Mouse (Mus musculus): ENCODE data around the gene Tk2. TPM values are rescaled to one million over a fixed set of nuclear protein-coding genes. Genes with fewer than 3 reads are reported as not detected.

Tk2 gene
- polyA plus RNA-seq, 1 experiment from 2014 or later, result 25.2 TPM

GRCm38 (mm10) chr8:104232919-104233318, 15.4 kb downstream of the Tk2 start:
- Histone ChIP-seq H3K4me2 (replicated peaks; ENCODE audit: low read depth, low read length) (no peak overlapping the region), H3K27me3 (ENCODE audit: control insufficient read depth, insufficient read depth, low read length) (no peaks in the 10 kb centered on the region), H3K36me3 (ENCODE audit: control insufficient read depth, insufficient read depth, low read length) (peaks cover 83% of the 10 kb centered on the region), H3K27ac (ENCODE audit: low read depth, low read length) (no peak overlapping the region), H3K4me1 (ENCODE audit: control insufficient read depth, insufficient read depth, low read length) (no peaks in the 10 kb centered on the region), H3K4me3 (ENCODE audit: low read length) (no peak overlapping the region), H3K9ac (ENCODE audit: low read depth, low read length) (no peak overlapping the region), H3K9me3 (ENCODE audit: control insufficient read depth, low read length) (no peaks in the 10 kb centered on the region)
- WGBS, result 94% methylated on average over 5 of the region's 5 CpGs
- ATAC-seq (ENCODE audit: low FRiP score, low TSS enrichment), result no peak

- no peaks in the 10 kb centered on the region for H3K4me1 ChIP-seq (ENCODE audit: control insufficient read depth, insufficient read depth, low read length)
- H3K36me3 ChIP-seq (ENCODE audit: control insufficient read depth, insufficient read depth, low read length), result peaks cover 84% of the 10 kb centered on the region
- ATAC-seq (ENCODE audit: low FRiP score, low TSS enrichment), result no peak
- no peak overlapping the region for H3K27ac ChIP-seq (ENCODE audit: low read depth, low read length)
- no peaks in the 10 kb centered on the region for H3K27me3 ChIP-seq (ENCODE audit: control insufficient read depth, insufficient read depth, low read length)
- no peaks in the 10 kb centered on the region for H3K9me3 ChIP-seq (ENCODE audit: control insufficient read depth, low read length)
- no peak overlapping the region for H3K9ac ChIP-seq (ENCODE audit: low read depth, low read length)
- no peak overlapping the region for H3K4me2 ChIP-seq (replicated peaks; ENCODE audit: low read depth, low read length)
- no peak overlapping the region for H3K4me3 ChIP-seq (ENCODE audit: low read length)
- WGBS, result 95% methylated on average over 4 of the region's 4 CpGs
These were observed 16.3 kb downstream of the Tk2 start for GRCm38 (mm10) chr8:104232039-104232438.

- no peaks in the 10 kb centered on the region for H3K9me3 ChIP-seq (ENCODE audit: control insufficient read depth, low read length)
- no peaks in the 10 kb centered on the region for H3K27me3 ChIP-seq (ENCODE audit: control insufficient read depth, insufficient read depth, low read length)
- H3K36me3 ChIP-seq (ENCODE audit: control insufficient read depth, insufficient read depth, low read length), result peaks cover 90% of the 10 kb centered on the region
- H3K27ac ChIP-seq (ENCODE audit: low read depth, low read length), result no peak overlapping the region
- no peak overlapping the region for H3K4me3 ChIP-seq (ENCODE audit: low read length)
- no peak overlapping the region for H3K4me2 ChIP-seq (replicated peaks; ENCODE audit: low read depth, low read length)
- whole genome bisulfite sequencing, result 97% methylated on average over 9 of the region's 9 CpGs
- H3K4me1 ChIP-seq (ENCODE audit: control insufficient read depth, insufficient read depth, low read length), result no peaks in the 10 kb centered on the region
- ATAC-seq (ENCODE audit: low FRiP score, low TSS enrichment), result no peak
- H3K9ac ChIP-seq (ENCODE audit: low read depth, low read length), result no peak overlapping the region
These were observed 18.0 kb downstream of the Tk2 start for GRCm38 (mm10) chr8:104230377-104230776.

GRCm38 (mm10) chr8:104227048-104227447, 21.3 kb downstream of the Tk2 start:
- peaks cover 62% of the 10 kb centered on the region for H3K36me3 ChIP-seq (ENCODE audit: control insufficient read depth, insufficient read depth, low read length)
- no peak for ATAC-seq (ENCODE audit: low FRiP score, low TSS enrichment)
- H3K4me2 ChIP-seq (replicated peaks; ENCODE audit: low read depth, low read length), result no peak overlapping the region
- H3K9ac ChIP-seq (ENCODE audit: low read depth, low read length), result no peak overlapping the region
- H3K4me3 ChIP-seq (ENCODE audit: low read length), result no peak overlapping the region
- WGBS, result 84% methylated on average over 5 of the region's 5 CpGs
- H3K27ac ChIP-seq (ENCODE audit: low read depth, low read length), result no peak overlapping the region
- H3K4me1 ChIP-seq (ENCODE audit: control insufficient read depth, insufficient read depth, low read length), result no peaks in the 10 kb centered on the region
- 0 out of 2 replicates have a peak, but pooled peaks cover 2% of the 10 kb centered on the region for H3K9me3 ChIP-seq (ENCODE audit: control insufficient read depth, low read length)
- no peaks in the 10 kb centered on the region for H3K27me3 ChIP-seq (ENCODE audit: control insufficient read depth, insufficient read depth, low read length)

GRCm38 (mm10) chr8:104219806-104220205, 28.6 kb downstream of the Tk2 start:
- no peak overlapping the region for H3K4me3 ChIP-seq (ENCODE audit: low read length)
- H3K9ac ChIP-seq (ENCODE audit: low read depth, low read length), result no peak overlapping the region
- H3K27ac ChIP-seq (ENCODE audit: low read depth, low read length), result no peak overlapping the region
- H3K9me3 ChIP-seq (ENCODE audit: control insufficient read depth, low read length), result 0 out of 2 replicates have a peak, but pooled peaks cover 2% of the 10 kb centered on the region
- no peaks in the 10 kb centered on the region for H3K36me3 ChIP-seq (ENCODE audit: control insufficient read depth, insufficient read depth, low read length)
- H3K4me1 ChIP-seq (ENCODE audit: control insufficient read depth, insufficient read depth, low read length), result no peaks in the 10 kb centered on the region
- no peaks in the 10 kb centered on the region for H3K27me3 ChIP-seq (ENCODE audit: control insufficient read depth, insufficient read depth, low read length)
- no peak overlapping the region for H3K4me2 ChIP-seq (replicated peaks; ENCODE audit: low read depth, low read length)
- 47% methylated on average over 5 of the region's 5 CpGs for WGBS
- peak; percentile 82 for ATAC-seq (ENCODE audit: low FRiP score, low TSS enrichment)

- H3K27ac ChIP-seq (ENCODE audit: low read depth, low read length), result no peak overlapping the region
- no peak overlapping the region for H3K4me2 ChIP-seq (replicated peaks; ENCODE audit: low read depth, low read length)
- WGBS, result 26% methylated on average over 11 of the region's 11 CpGs
- H3K4me3 ChIP-seq (ENCODE audit: low read length), result no peak overlapping the region
- 0 out of 2 replicates have a peak, but pooled peaks cover 2% of the 10 kb centered on the region for H3K9me3 ChIP-seq (ENCODE audit: control insufficient read depth, low read length)
- H3K36me3 ChIP-seq (ENCODE audit: control insufficient read depth, insufficient read depth, low read length), result no peaks in the 10 kb centered on the region
- H3K9ac ChIP-seq (ENCODE audit: low read depth, low read length), result no peak overlapping the region
- no peaks in the 10 kb centered on the region for H3K27me3 ChIP-seq (ENCODE audit: control insufficient read depth, insufficient read depth, low read length)
- no peak for ATAC-seq (ENCODE audit: low FRiP score, low TSS enrichment)
- no peaks in the 10 kb centered on the region for H3K4me1 ChIP-seq (ENCODE audit: control insufficient read depth, insufficient read depth, low read length)
These were observed 29.3 kb downstream of the Tk2 start for GRCm38 (mm10) chr8:104219079-104219478.

- Histone ChIP-seq H3K9ac (ENCODE audit: low read depth, low read length) (no peak overlapping the region), H3K4me1 (ENCODE audit: control insufficient read depth, insufficient read depth, low read length) (no peaks in the 10 kb centered on the region), H3K4me2 (replicated peaks; ENCODE audit: low read depth, low read length) (no peak overlapping the region), H3K27me3 (ENCODE audit: control insufficient read depth, insufficient read depth, low read length) (no peaks in the 10 kb centered on the region), H3K27ac (ENCODE audit: low read depth, low read length) (no peak overlapping the region), H3K36me3 (ENCODE audit: control insufficient read depth, insufficient read depth, low read length) (no peaks in the 10 kb centered on the region), H3K9me3 (ENCODE audit: control insufficient read depth, low read length) (no peaks in the 10 kb centered on the region), H3K4me3 (ENCODE audit: low read length) (no peak overlapping the region)
- WGBS, result 92% methylated on average over 5 of the region's 5 CpGs
- no peak for ATAC-seq (ENCODE audit: low FRiP score, low TSS enrichment)
These were observed 30.8 kb downstream of the Tk2 start for GRCm38 (mm10) chr8:104217601-104218000.

- H3K4me3 ChIP-seq (ENCODE audit: low read length), result no peak overlapping the region
- no peaks in the 10 kb centered on the region for H3K27me3 ChIP-seq (ENCODE audit: control insufficient read depth, insufficient read depth, low read length)
- 62% methylated on average over 3 of the region's 3 CpGs for WGBS
- no peaks in the 10 kb centered on the region for H3K4me1 ChIP-seq (ENCODE audit: control insufficient read depth, insufficient read depth, low read length)
- H3K9ac ChIP-seq (ENCODE audit: low read depth, low read length), result no peak overlapping the region
- H3K36me3 ChIP-seq (ENCODE audit: control insufficient read depth, insufficient read depth, low read length), result no peaks in the 10 kb centered on the region
- no peak overlapping the region for H3K4me2 ChIP-seq (replicated peaks; ENCODE audit: low read depth, low read length)
- H3K9me3 ChIP-seq (ENCODE audit: control insufficient read depth, low read length), result no peaks in the 10 kb centered on the region
- no peak for ATAC-seq (ENCODE audit: low FRiP score, low TSS enrichment)
- H3K27ac ChIP-seq (ENCODE audit: low read depth, low read length), result no peak overlapping the region
These were observed 43.1 kb downstream of the Tk2 start for GRCm38 (mm10) chr8:104205292-104205691.

- H3K4me2 ChIP-seq (replicated peaks; ENCODE audit: low read depth, low read length), result no peak overlapping the region
- H3K27me3 ChIP-seq (ENCODE audit: control insufficient read depth, insufficient read depth, low read length), result no peaks in the 10 kb centered on the region
- H3K9me3 ChIP-seq (ENCODE audit: control insufficient read depth, low read length), result no peaks in the 10 kb centered on the region
- no peaks in the 10 kb centered on the region for H3K36me3 ChIP-seq (ENCODE audit: control insufficient read depth, insufficient read depth, low read length)
- no peaks in the 10 kb centered on the region for H3K4me1 ChIP-seq (ENCODE audit: control insufficient read depth, insufficient read depth, low read length)
- H3K4me3 ChIP-seq (ENCODE audit: low read length), result no peak overlapping the region
- no peak overlapping the region for H3K27ac ChIP-seq (ENCODE audit: low read depth, low read length)
- no peak overlapping the region for H3K9ac ChIP-seq (ENCODE audit: low read depth, low read length)
- 53% methylated on average over 4 of the region's 4 CpGs for WGBS
- peak; percentile 63; the same call in 1 of the 2 replicates for ATAC-seq (ENCODE audit: low FRiP score, low TSS enrichment)
These were observed 46.0 kb downstream of the Tk2 start for GRCm38 (mm10) chr8:104202320-104202719.
